Mouse (Mus musculus) liver, postnatal 0 days (tissue): ENCODE data around the gene Tcfl5.

Source experiments
- CTCF ChIP-seq: sonication (generic); IDR thresholded peaks from 2 replicates; pipeline ENCODE4 v1.5.1; 2016; ENCODE audit warnings: antibody characterized with exemption, low read depth
- EP300 ChIP-seq: IDR thresholded peaks from 2 replicates; pipeline ENCODE4 v1.6.1; 2016; ENCODE audit warnings: antibody characterized with exemption, low read depth, mild to moderate bottlenecking

- TF ChIP-seq CTCF: no peak
- TF ChIP-seq EP300: no peak
Measured at GRCm38 (mm10) chr2:180681225-180681624, 38.7 kb upstream of the Tcfl5 start.
